Comparison of ENCODE assay signal across 27 mouse cellular contexts in the genomic region with DNA sequence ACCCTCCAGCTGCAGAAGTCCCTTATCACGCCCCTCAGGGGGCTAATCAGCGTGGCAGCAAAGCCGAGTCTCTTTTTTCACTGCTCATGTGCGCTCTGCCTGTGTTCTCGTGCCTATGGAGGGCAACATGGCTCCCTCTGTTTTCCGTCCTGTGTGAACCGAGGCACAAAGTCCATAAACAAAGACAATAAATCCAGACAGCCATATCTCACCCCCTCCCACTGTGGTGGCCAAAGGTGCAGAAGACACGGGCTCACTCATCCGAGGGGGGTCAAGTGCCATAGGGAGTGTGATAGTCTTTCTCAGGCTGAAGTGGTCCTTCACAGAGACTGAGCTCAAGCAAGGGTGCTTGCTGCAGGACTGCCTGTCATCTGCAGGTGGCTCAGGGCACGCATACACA. TPM values are rescaled to one million over a fixed set of nuclear protein-coding genes. Genes with fewer than 3 reads are reported as not detected.
"Had no signal": no experiment of that assay in that cellular context is flagged by ENCODE, and none has a peak within 500 bp of the region (broad histone marks: within the 10 kb centered on the region; RNA-seq: fewer than 3 reads in every experiment).

No protein-coding gene starts in this region.

- ATAC-seq: forebrain, postnatal 0 days; hindbrain, embryonic 16.5 days; inflammation-experienced regulatory T-cells, adult 6 months had no signal

- H3K4me2 ChIP-seq: heart, embryonic 12.5 days; hindbrain, embryonic 12.5 days; hindbrain, embryonic 14.5 days; limb, embryonic 12.5 days; liver, embryonic 11.5 days; liver, embryonic 13.5 days; liver, embryonic 15.5 days had no signal

- DNase-seq: forebrain, postnatal 0 days; gastrocnemius, postnatal 14 days; gastrocnemius, postnatal 36 days; heart, adult 18-20 months; heart, postnatal 10 days; heart, postnatal 4 days; kidney, adult 11 months; kidney, adult 8-10 months; kidney, postnatal 10 days; kidney, postnatal 36 days; layer of hippocampus, adult 9-11 months; layer of hippocampus, postnatal 36 days; liver; liver, embryonic 13.5 days had no signal

- H3K36me3 ChIP-seq: heart, embryonic 10.5 days; heart, embryonic 12.5 days; hindbrain, embryonic 10.5 days; hindbrain, embryonic 12.5 days; limb, embryonic 10.5 days; limb, embryonic 12.5 days; liver, embryonic 13.5 days; liver, embryonic 15.5 days had no signal

- H3K27ac ChIP-seq: heart, embryonic 10.5 days; hindbrain, embryonic 10.5 days; hindbrain, embryonic 12.5 days; hindbrain, embryonic 14.5 days; left cerebral cortex, adult 2 months; limb, embryonic 10.5 days; limb, embryonic 12.5 days; liver, embryonic 13.5 days; liver, embryonic 15.5 days had no signal

- H3K9ac ChIP-seq: forebrain, postnatal 0 days; heart, embryonic 12.5 days; hindbrain, embryonic 12.5 days; hindbrain, embryonic 14.5 days; limb, embryonic 12.5 days; liver, embryonic 13.5 days; liver, embryonic 15.5 days had no signal

- H3K9me3 ChIP-seq: heart, embryonic 10.5 days; hindbrain, embryonic 12.5 days; limb, embryonic 10.5 days; liver, embryonic 13.5 days; liver, embryonic 15.5 days had no signal

- H3K4me3 ChIP-seq: heart, embryonic 10.5 days; heart, embryonic 12.5 days; hindbrain, embryonic 10.5 days; hindbrain, embryonic 12.5 days; left cerebral cortex, adult 2 months; limb, embryonic 10.5 days; limb, embryonic 12.5 days; liver, embryonic 13.5 days; liver, embryonic 15.5 days had no signal

RNA-seq across cellular contexts. Expression of a gene that starts 18.5 kb away (rescaled TPM):
- total RNA-seq: left cerebral cortex, postnatal 14 days had no signal
- polyA plus RNA-seq: inflammation-experienced regulatory T-cells, adult 6 months; limb, embryonic 10.5 days; liver, embryonic 13.5 days; liver, embryonic 15.5 days had no signal

RNA-seq across cellular contexts. Expression of a gene that starts 43.8 kb away (rescaled TPM):
- polyA plus RNA-seq: inflammation-experienced regulatory T-cells, adult 6 months; liver, embryonic 13.5 days; liver, embryonic 15.5 days had no signal
